12 mouse cellular contexts compared by ENCODE assay signal in the genomic region with DNA sequence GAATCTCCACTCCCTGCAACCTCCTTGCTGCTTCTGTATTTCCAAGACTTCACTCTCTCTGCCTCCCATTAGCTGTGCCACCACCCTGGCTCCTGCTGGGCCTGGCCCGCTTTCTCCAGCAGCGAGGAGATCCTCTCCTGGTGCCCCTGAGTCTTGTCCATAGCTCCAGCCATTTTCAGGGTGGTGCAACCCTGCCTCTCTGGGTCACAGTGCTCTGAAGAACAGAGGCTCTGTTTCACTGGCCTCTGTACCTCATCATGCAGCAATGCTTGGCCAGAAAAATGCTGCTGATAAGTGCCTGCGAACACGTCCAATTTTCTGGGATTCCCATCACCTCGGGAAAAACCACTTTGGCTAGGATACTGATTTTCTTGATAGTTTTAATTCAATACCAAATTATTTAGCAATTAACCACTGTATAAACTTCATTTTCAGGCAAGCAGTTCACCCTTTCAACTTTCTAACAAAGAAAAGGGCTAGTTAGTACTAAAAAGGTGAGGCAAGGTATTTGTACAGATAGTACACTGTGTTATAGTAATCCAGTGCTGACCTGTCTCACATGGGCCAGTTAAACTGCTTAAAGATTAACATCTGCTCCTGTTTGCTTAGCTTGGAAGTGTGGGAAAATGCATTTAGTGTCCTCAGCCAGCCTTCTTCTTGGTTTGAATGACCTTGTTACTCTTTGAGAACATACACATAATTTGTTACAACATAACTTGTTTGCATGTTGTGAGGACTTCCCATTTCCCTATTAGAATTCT.
DNase-seq lines count a peak whose midpoint lies in the region; ATAC-seq and TF ChIP-seq lines count a peak whose summit lies in the region.
"Had no signal": no experiment of that assay in that cellular context is flagged by ENCODE, and none has a peak within 500 bp of the region (broad histone marks: within the 10 kb centered on the region; RNA-seq: fewer than 3 reads in every experiment).

No protein-coding gene starts in this region.

- DNase-seq in heart, postnatal 25 days (ENCODE audit: low spot score) = no peak
- DNase-seq in kidney, postnatal 0 days (ENCODE audit: low spot score) = peak; percentile 48
- DNase-seq in lung, postnatal 25 days (ENCODE audit: low spot score) = peak; percentile 31
- DNase-seq in urinary bladder, postnatal 14 days (ENCODE audit: low spot score) = no peak
- no peak for DNase-seq in gastrocnemius, adult 18-20 months (ENCODE audit: low spot score)
- DNase-seq: spleen, adult 18-20 months; thymus, postnatal 25 days had no signal

- H3K4me2 ChIP-seq in heart, embryonic 14.5 days (ENCODE audit: low read length) = no peak overlapping the region
- H3K4me2 ChIP-seq in intestine, embryonic 15.5 days (replicated peaks) = no peak overlapping the region
- no peak overlapping the region for H3K4me2 ChIP-seq in kidney, postnatal 0 days (ENCODE audit: low read length)
- H3K4me2 ChIP-seq in forebrain, embryonic 15.5 days (replicated peaks) = no peak overlapping the region
- H3K4me2 ChIP-seq: hindbrain, embryonic 12.5 days had no signal

- H3K9ac ChIP-seq in heart, embryonic 14.5 days (ENCODE audit: low read length) = peak overlapping the region; percentile 26; the same call in 1 of the 2 replicates
- no peak overlapping the region for H3K9ac ChIP-seq in intestine, embryonic 15.5 days
- 0 out of 2 replicates have a peak overlapping the region, but pooled peaks have one; percentile 27 for H3K9ac ChIP-seq in kidney, postnatal 0 days (ENCODE audit: low read depth, low read length)
- no peak overlapping the region for H3K9ac ChIP-seq in forebrain, embryonic 15.5 days (replicated peaks)
- H3K9ac ChIP-seq: hindbrain, embryonic 12.5 days had no signal

- no peak overlapping the region for H3K4me3 ChIP-seq in heart, embryonic 14.5 days (ENCODE audit: control insufficient read depth in 1 of 2, insufficient read depth in 1 of 2, low read depth in 1 of 2, low read length in 2 of 2)
- no peak overlapping the region for H3K4me3 ChIP-seq in intestine, embryonic 15.5 days (replicated peaks)
- no peak overlapping the region for H3K4me3 ChIP-seq in kidney, postnatal 0 days (replicated peaks; ENCODE audit: low read depth, low read length)
- no peak overlapping the region for H3K4me3 ChIP-seq in forebrain, embryonic 15.5 days
- H3K4me3 ChIP-seq: hindbrain, embryonic 12.5 days; myocyte had no signal

- WGBS in heart, embryonic 14.5 days = 49% methylated on average over 5 of the region's 5 CpGs
- WGBS in intestine, embryonic 15.5 days = 51% methylated on average over 5 of the region's 5 CpGs
- 59% methylated on average over 5 of the region's 5 CpGs for WGBS in kidney, postnatal 0 days
- WGBS in forebrain, embryonic 15.5 days = 80% methylated on average over 5 of the region's 5 CpGs

- ATAC-seq in heart, embryonic 14.5 days (ENCODE audit: insufficient number of reproducible peaks, insufficient read depth, low FRiP score, low read depth) = no peak
- ATAC-seq in intestine, embryonic 15.5 days = peak; percentile 85
- peak; percentile 86 for ATAC-seq in kidney, postnatal 0 days (replicated peaks; ENCODE audit: low FRiP score, low read depth)
- ATAC-seq in forebrain, embryonic 15.5 days (replicated peaks) = no peak

- H3K4me1 ChIP-seq in heart, embryonic 14.5 days (ENCODE audit: control insufficient read depth in 2 of 2, insufficient read depth in 2 of 2, low read length in 2 of 2) = peaks cover 7 to 21% of the 10 kb centered on the region in 2 experiments
- H3K4me1 ChIP-seq in intestine, embryonic 15.5 days (replicated peaks) = peaks cover 8% of the 10 kb centered on the region
- H3K4me1 ChIP-seq in kidney, postnatal 0 days (replicated peaks; ENCODE audit: insufficient read depth, low read length) = peaks cover 7% of the 10 kb centered on the region; the same call in 1 of the 2 replicates
- H3K4me1 ChIP-seq in forebrain, embryonic 15.5 days = no peaks in the 10 kb centered on the region
- H3K4me1 ChIP-seq: hindbrain, embryonic 12.5 days had no signal

- no peak for TF ChIP-seq CTCF in kidney, postnatal 0 days (IDR thresholded peaks at IDR 0.05; ENCODE audit: low read depth)

- peak overlapping the region; percentile 40 to 67; a peak in 2 of 4 replicates for H3K27ac ChIP-seq in heart, embryonic 14.5 days (replicated peaks in 1 of 2; ENCODE audit: control insufficient read depth in 1 of 2, insufficient read depth in 1 of 2, low read depth in 2 of 2, low read length in 2 of 2)
- peak overlapping the region; percentile 75 for H3K27ac ChIP-seq in intestine, embryonic 15.5 days
- peak overlapping the region; percentile 91 for H3K27ac ChIP-seq in kidney, postnatal 0 days
- H3K27ac ChIP-seq in forebrain, embryonic 15.5 days (replicated peaks) = no peak overlapping the region
- H3K27ac ChIP-seq: hindbrain, embryonic 12.5 days had no signal

- H3K9me3 ChIP-seq in heart, embryonic 14.5 days (ENCODE audit: control insufficient read depth, low read length) = no peaks in the 10 kb centered on the region
- H3K9me3 ChIP-seq in intestine, embryonic 15.5 days = no peaks in the 10 kb centered on the region
- no peaks in the 10 kb centered on the region for H3K9me3 ChIP-seq in kidney, postnatal 0 days (replicated peaks; ENCODE audit: low read length)
- H3K9me3 ChIP-seq in forebrain, embryonic 15.5 days = no peaks in the 10 kb centered on the region
- H3K9me3 ChIP-seq: hindbrain, embryonic 12.5 days had no signal

- H3K27me3 ChIP-seq in heart, embryonic 14.5 days (ENCODE audit: control insufficient read depth, insufficient read depth, low read length) = no peaks in the 10 kb centered on the region
- no peaks in the 10 kb centered on the region for H3K27me3 ChIP-seq in intestine, embryonic 15.5 days (replicated peaks)
- no peaks in the 10 kb centered on the region for H3K27me3 ChIP-seq in kidney, postnatal 0 days (ENCODE audit: insufficient read depth, low read length)
- H3K27me3 ChIP-seq in forebrain, embryonic 15.5 days = no peaks in the 10 kb centered on the region
- H3K27me3 ChIP-seq: hindbrain, embryonic 12.5 days had no signal

- 0 out of 2 replicates have a peak, but pooled peaks cover 4% of the 10 kb centered on the region for H3K36me3 ChIP-seq in heart, embryonic 14.5 days (ENCODE audit: control insufficient read depth, insufficient read depth, low read length)
- H3K36me3 ChIP-seq in intestine, embryonic 15.5 days = no peaks in the 10 kb centered on the region
- H3K36me3 ChIP-seq in kidney, postnatal 0 days (ENCODE audit: insufficient read depth, low read length) = no peaks in the 10 kb centered on the region
- no peaks in the 10 kb centered on the region for H3K36me3 ChIP-seq in forebrain, embryonic 15.5 days
- H3K36me3 ChIP-seq: hindbrain, embryonic 12.5 days had no signal

- intact Hi-C loops in heart, postnatal 25 days (cut with DNase I) = no loop called here

Comparison
In these comparisons a context has a peak if more than half of its experiments do, and no peak if none do; other contexts are left out.
1. ATAC-seq: peak in intestine, embryonic 15.5 days (single experiment) and kidney, postnatal 0 days (single experiment); none in heart, embryonic 14.5 days (single experiment) and forebrain, embryonic 15.5 days (single experiment).
2. H3K9ac ChIP-seq: peak in heart, embryonic 14.5 days (single experiment) and kidney, postnatal 0 days (single experiment); none in intestine, embryonic 15.5 days (single experiment) and forebrain, embryonic 15.5 days (single experiment).
3. DNase-seq: peak in kidney, postnatal 0 days (single experiment) and lung, postnatal 25 days (single experiment); none in heart, postnatal 25 days (single experiment), urinary bladder, postnatal 14 days (single experiment) and gastrocnemius, adult 18-20 months (single experiment).